Mouse (Mus musculus): ENCODE measurements around the gene Mettl23.

GRCm38 (mm10) chr11:116839601-116840000 lies 3.5 kb upstream of the Mettl23 start:
- TF ChIP-seq GATA1 (IDR thresholded peaks at IDR 0.05; ENCODE audit: borderline replicate concordance, low read length) (no peak), FLI1 (IDR thresholded peaks at IDR 0.05; ENCODE audit: low read length) (no peak)
